Mouse (Mus musculus): ENCODE results near the gene Ghr. TPM values are rescaled to one million over a fixed set of nuclear protein-coding genes. Genes with fewer than 3 reads are reported as not detected.

Ghr gene
- polyA plus RNA-seq, 1 experiment from 2014 or later: 99.0 TPM

DNA sequence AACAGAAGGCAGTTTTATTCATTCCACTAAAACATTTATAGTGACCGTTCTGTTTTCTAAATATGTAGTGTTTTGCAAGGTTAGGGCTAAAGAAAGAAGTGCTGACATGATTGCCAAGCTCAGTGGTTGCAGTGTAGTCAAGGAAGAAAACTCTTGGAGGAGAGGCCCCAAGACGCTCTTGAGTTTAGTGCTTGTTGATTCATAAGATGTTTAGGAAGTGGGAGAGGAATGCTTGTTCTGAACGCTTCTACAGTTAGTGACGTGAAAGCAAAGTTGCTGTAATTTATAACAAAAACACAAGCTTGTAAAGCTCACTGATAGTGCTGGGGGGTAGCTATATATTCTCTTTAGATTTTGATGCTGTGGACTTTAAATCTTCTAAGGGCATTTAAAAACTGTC, 174.8 kb downstream of the Ghr start:
- Histone ChIP-seq H3K27me3 (ENCODE audit: control insufficient read depth, insufficient read depth, low read length) (no peaks in the 10 kb centered on the region), H3K27ac (replicated peaks) (no peak overlapping the region), H3K4me2 (replicated peaks; ENCODE audit: low read depth) (no peak overlapping the region), H3K4me3 (ENCODE audit: low read depth, low read length) (no peak overlapping the region), H3K9me3 (ENCODE audit: control insufficient read depth, low read length) (no peaks in the 10 kb centered on the region), H3K9ac (ENCODE audit: low read length) (no peak overlapping the region), H3K36me3 (ENCODE audit: control insufficient read depth, insufficient read depth, low read length) (no peaks in the 10 kb centered on the region), H3K4me1 (replicated peaks; ENCODE audit: control insufficient read depth, insufficient read depth) (no peaks in the 10 kb centered on the region)
- ATAC-seq (ENCODE audit: low FRiP score, low TSS enrichment) (no peak), DNase-seq (ENCODE audit: low spot score) (no peak)
- TF ChIP-seq EP300 (optimal IDR thresholded peaks at IDR 0.05) (no peak), CTCF (IDR thresholded peaks at IDR 0.05; ENCODE audit: low read depth) (no peak)
- 59% methylated on average over 4 of the region's 4 CpGs for WGBS

DNA sequence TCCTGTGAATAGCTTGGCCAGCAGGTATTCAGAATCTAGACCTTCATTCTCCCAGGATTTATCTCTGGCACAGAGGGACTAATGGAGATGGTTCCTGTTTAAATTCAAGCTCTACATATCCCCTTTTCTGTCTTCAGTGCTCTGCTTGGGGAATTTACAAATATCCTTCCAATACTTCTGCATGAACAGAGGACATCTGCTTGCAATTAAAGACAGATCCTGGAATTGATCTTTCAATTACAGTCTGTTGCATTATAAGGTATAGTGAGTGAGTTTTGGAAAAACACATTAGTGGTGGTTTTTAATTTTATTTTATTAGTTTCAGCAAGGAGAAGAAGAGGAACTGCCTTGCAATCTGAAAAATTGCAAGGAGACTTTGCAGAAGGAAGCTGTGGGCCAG, 184.1 kb downstream of the Ghr start:
- Histone ChIP-seq H3K4me1 (replicated peaks; ENCODE audit: control insufficient read depth, insufficient read depth) (no peaks in the 10 kb centered on the region), H3K9me3 (ENCODE audit: control insufficient read depth, low read length) (no peaks in the 10 kb centered on the region), H3K27ac (replicated peaks) (no peak overlapping the region), H3K4me3 (ENCODE audit: low read depth, low read length) (no peak overlapping the region), H3K36me3 (ENCODE audit: control insufficient read depth, insufficient read depth, low read length) (no peaks in the 10 kb centered on the region), H3K9ac (ENCODE audit: low read length) (no peak overlapping the region), H3K27me3 (ENCODE audit: control insufficient read depth, insufficient read depth, low read length) (no peaks in the 10 kb centered on the region), H3K4me2 (replicated peaks; ENCODE audit: low read depth) (no peak overlapping the region)
- DNase-seq (ENCODE audit: low spot score): no peak
- ATAC-seq (ENCODE audit: low FRiP score, low TSS enrichment): no peak
- no peak for TF ChIP-seq EP300 (optimal IDR thresholded peaks at IDR 0.05)
- TF ChIP-seq CTCF (IDR thresholded peaks at IDR 0.05; ENCODE audit: low read depth): no peak

DNA sequence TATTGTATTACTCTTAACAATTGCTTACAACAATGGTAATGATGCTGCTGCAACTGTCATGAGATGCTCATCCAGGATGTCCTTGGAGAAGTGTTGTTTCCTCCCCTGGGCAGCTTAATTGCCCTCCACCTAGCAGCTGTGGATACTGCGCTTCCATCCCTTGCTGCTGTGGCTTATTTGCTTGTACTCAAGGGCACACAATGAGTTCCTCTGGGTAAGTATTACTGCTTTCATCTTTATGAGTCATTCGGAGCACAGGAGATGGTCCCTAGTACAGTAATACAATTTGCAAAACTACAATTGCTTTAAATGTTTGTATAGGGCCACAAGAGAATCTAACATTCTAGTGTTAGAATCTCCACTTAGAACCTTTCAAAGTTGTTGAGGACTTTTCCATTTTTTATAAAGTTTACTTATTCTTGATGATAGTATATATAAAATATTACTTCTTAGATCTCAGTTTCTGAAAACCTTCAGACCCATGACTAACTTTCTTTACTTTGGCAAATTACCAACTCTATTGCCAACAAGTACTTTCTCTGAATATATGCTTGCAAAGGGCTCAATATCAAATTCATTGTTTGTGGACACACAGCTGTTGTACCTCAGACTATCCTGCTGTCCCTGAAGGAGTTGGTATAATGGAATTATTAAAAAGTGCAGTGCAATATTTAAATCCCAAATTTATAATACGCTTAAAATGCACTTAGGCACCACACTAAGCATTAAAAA, 185.8 kb downstream of the Ghr start:
- WGBS: 49% methylated on average over 3 of the region's 3 CpGs
- no peaks in the 10 kb centered on the region for H3K27me3 ChIP-seq (ENCODE audit: control insufficient read depth, insufficient read depth, low read length)
- ATAC-seq (ENCODE audit: low FRiP score, low TSS enrichment): peak; percentile 74; the same call in 1 of the 2 replicates
- H3K4me1 ChIP-seq (replicated peaks; ENCODE audit: control insufficient read depth, insufficient read depth): no peaks in the 10 kb centered on the region
- no peak overlapping the region for H3K4me3 ChIP-seq (ENCODE audit: low read depth, low read length)
- no peak overlapping the region for H3K4me2 ChIP-seq (replicated peaks; ENCODE audit: low read depth)
- H3K9me3 ChIP-seq (ENCODE audit: control insufficient read depth, low read length): no peaks in the 10 kb centered on the region
- TF ChIP-seq EP300 (optimal IDR thresholded peaks at IDR 0.05): no peak
- TF ChIP-seq CTCF (IDR thresholded peaks at IDR 0.05; ENCODE audit: low read depth): no peak
- no peak overlapping the region for H3K9ac ChIP-seq (ENCODE audit: low read length)
- no peak overlapping the region for H3K27ac ChIP-seq (replicated peaks)
- no peak for DNase-seq (ENCODE audit: low spot score)
- H3K36me3 ChIP-seq (ENCODE audit: control insufficient read depth, insufficient read depth, low read length): no peaks in the 10 kb centered on the region

DNA sequence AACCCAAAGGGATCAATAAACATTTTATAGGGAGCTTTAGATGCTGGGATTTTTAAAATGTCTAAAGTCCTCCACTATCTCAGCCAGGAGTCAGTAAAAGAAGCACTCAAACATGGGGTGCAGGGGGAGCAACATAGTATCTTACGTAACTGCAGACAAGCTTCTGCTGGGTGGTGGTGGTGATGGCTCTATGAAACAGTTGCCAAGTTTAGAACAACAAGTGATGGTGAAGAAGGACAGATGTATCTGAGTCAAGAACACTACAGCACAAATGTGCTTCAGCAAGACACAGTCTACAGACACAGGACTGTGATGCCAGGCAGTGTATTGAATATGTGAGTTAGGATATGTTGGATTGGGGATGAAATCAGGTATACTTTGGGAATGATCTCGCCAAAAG, 187.1 kb downstream of the Ghr start:
- no peaks in the 10 kb centered on the region for H3K27me3 ChIP-seq (ENCODE audit: control insufficient read depth, insufficient read depth, low read length)
- no peaks in the 10 kb centered on the region for H3K4me1 ChIP-seq (replicated peaks; ENCODE audit: control insufficient read depth, insufficient read depth)
- H3K4me2 ChIP-seq (replicated peaks; ENCODE audit: low read depth): no peak overlapping the region
- 90% methylated on average over 2 of the region's 2 CpGs for WGBS
- H3K9ac ChIP-seq (ENCODE audit: low read length): no peak overlapping the region
- H3K36me3 ChIP-seq (ENCODE audit: control insufficient read depth, insufficient read depth, low read length): no peaks in the 10 kb centered on the region
- ATAC-seq (ENCODE audit: low FRiP score, low TSS enrichment) (no peak), DNase-seq (ENCODE audit: low spot score) (no peak)
- H3K4me3 ChIP-seq (ENCODE audit: low read depth, low read length): no peak overlapping the region
- H3K27ac ChIP-seq (replicated peaks): no peak overlapping the region
- TF ChIP-seq CTCF (IDR thresholded peaks at IDR 0.05; ENCODE audit: low read depth) (no peak), EP300 (optimal IDR thresholded peaks at IDR 0.05) (no peak)
- H3K9me3 ChIP-seq (ENCODE audit: control insufficient read depth, low read length): no peaks in the 10 kb centered on the region

DNA sequence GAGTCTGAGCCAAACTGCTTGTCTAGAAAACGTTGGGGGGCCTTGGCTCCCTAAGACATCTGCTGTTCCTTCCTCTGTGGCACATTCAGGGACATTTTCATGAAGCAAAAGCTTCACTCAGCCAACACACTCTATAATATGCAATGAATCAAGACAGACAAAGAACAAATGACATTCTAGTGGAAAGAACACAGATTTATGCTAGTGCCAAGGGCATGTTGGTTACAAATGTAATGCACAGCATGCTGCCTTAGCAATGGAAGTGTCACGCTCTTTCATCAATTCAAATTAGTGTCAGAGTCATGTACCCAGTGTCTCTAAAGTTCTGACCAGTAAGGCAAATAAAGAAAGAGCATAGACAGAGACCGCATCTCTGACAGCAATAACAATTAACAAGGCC, 187.6 kb downstream of the Ghr start:
- WGBS: 71% methylated on average over 3 of the region's 3 CpGs
- Histone ChIP-seq H3K36me3 (ENCODE audit: control insufficient read depth, insufficient read depth, low read length) (no peaks in the 10 kb centered on the region), H3K4me2 (replicated peaks; ENCODE audit: low read depth) (no peak overlapping the region), H3K4me3 (ENCODE audit: low read depth, low read length) (no peak overlapping the region), H3K4me1 (replicated peaks; ENCODE audit: control insufficient read depth, insufficient read depth) (no peaks in the 10 kb centered on the region), H3K27me3 (ENCODE audit: control insufficient read depth, insufficient read depth, low read length) (no peaks in the 10 kb centered on the region), H3K9me3 (ENCODE audit: control insufficient read depth, low read length) (no peaks in the 10 kb centered on the region), H3K9ac (ENCODE audit: low read length) (no peak overlapping the region), H3K27ac (replicated peaks) (no peak overlapping the region)
- ATAC-seq (ENCODE audit: low FRiP score, low TSS enrichment) (no peak), DNase-seq (ENCODE audit: low spot score) (no peak)
- no peak for TF ChIP-seq CTCF (IDR thresholded peaks at IDR 0.05; ENCODE audit: low read depth)
- no peak for TF ChIP-seq EP300 (optimal IDR thresholded peaks at IDR 0.05)

DNA sequence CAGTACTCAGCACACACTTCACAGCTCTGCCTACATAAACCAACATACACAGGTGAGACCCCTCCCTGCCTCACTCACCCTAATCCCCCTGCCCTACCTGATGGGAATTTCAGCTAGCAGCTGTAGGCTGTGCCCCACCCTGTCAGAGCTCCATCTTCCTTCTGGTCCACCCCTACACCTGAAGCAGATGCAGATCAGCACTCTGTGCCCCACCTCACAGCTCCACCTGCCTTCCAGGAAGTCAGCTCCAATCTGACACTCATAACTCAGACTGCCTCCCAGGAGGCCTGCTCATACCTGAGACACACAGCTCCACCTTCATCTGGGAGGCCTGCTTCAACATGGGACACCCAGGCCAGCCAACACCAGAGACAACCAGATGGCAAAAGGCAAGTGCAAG, 192.6 kb downstream of the Ghr start:
- peak; percentile 17 for DNase-seq (ENCODE audit: low spot score)
- Histone ChIP-seq H3K4me3 (ENCODE audit: low read depth, low read length) (no peak overlapping the region), H3K9ac (ENCODE audit: low read length) (no peak overlapping the region), H3K27ac (replicated peaks) (no peak overlapping the region), H3K9me3 (ENCODE audit: control insufficient read depth, low read length) (no peaks in the 10 kb centered on the region), H3K27me3 (ENCODE audit: control insufficient read depth, insufficient read depth, low read length) (no peaks in the 10 kb centered on the region), H3K4me2 (replicated peaks; ENCODE audit: low read depth) (no peak overlapping the region), H3K36me3 (ENCODE audit: control insufficient read depth, insufficient read depth, low read length) (no peaks in the 10 kb centered on the region), H3K4me1 (replicated peaks; ENCODE audit: control insufficient read depth, insufficient read depth) (no peaks in the 10 kb centered on the region)
- peak; percentile 67; the same call in 1 of the 2 replicates for ATAC-seq (ENCODE audit: low FRiP score, low TSS enrichment)
- TF ChIP-seq EP300 (optimal IDR thresholded peaks at IDR 0.05): no peak
- no peak for TF ChIP-seq CTCF (IDR thresholded peaks at IDR 0.05; ENCODE audit: low read depth)
